Mouse (Mus musculus) thymus, adult 2 months (tissue): Measurements from ENCODE around the gene Rap1gap. TPM values are rescaled to one million over a fixed set of nuclear protein-coding genes. Genes with fewer than 3 reads are reported as not detected.

Experiments used
- DNase-seq: peaks from one replicate; pipeline ENCODE4 v3.0.0; 2021
- H3K27ac ChIP-seq: fragments of 200-500 bp; 2 replicates; pipeline ENCODE4 v1.5.1; 2012; ENCODE audit warnings: low read length, control low read depth; ENCODE audit not compliant: control insufficient read depth, insufficient read depth
- H3K27me3 ChIP-seq: fragments of 200-500 bp; 2 replicates; pipeline ENCODE4 v1.6.1; 2012; ENCODE audit warnings: mild to moderate bottlenecking, low read length, moderate library complexity, mixed read lengths; ENCODE audit not compliant: control insufficient read depth, insufficient read depth
- H3K36me3 ChIP-seq: fragments of 200-500 bp; 2 replicates; pipeline ENCODE4 v1.6.1; 2012; ENCODE audit warnings: mild to moderate bottlenecking, low read length, moderate library complexity; ENCODE audit not compliant: control insufficient read depth, insufficient read depth
- H3K4me1 ChIP-seq: fragments of 200-500 bp; replicated peaks from 2 replicates; pipeline ENCODE4 v1.6.1; 2012; ENCODE audit warnings: low read length; ENCODE audit not compliant: control insufficient read depth, insufficient read depth
- H3K4me3 ChIP-seq: fragments of 200-500 bp; 2 replicates; pipeline ENCODE4 v1.5.1; 2012; ENCODE audit warnings: mild to moderate bottlenecking, low read length, control low read depth, moderate library complexity; ENCODE audit not compliant: control insufficient read depth, insufficient read depth
- CTCF ChIP-seq: fragments of 200-500 bp; IDR thresholded peaks from 2 replicates; pipeline ENCODE4 v1.5.1; 2012; ENCODE audit warnings: mild to moderate bottlenecking, control low read depth, low read length, moderate library complexity, borderline replicate concordance; ENCODE audit not compliant: control insufficient read depth, poor library complexity, insufficient read depth; ENCODE audit errors: extremely low read depth
- POLR2A ChIP-seq: fragments of 200-500 bp; IDR thresholded peaks from 2 replicates; pipeline ENCODE4 v1.6.1; 2012; ENCODE audit warnings: mild to moderate bottlenecking, low read length, control low read depth, moderate library complexity; ENCODE audit not compliant: control insufficient read depth, poor library complexity, insufficient read depth; ENCODE audit errors: extremely low read depth
- WGBS: fragments of 180-500 bp; shearing (Covaris S2); methylation state at CpG from one replicate; pipeline ENCODE4 v1.1.7; 2018; 5-methylcytosine and 5-hydroxymethylcytosine counted together
- polyA plus RNA-seq: library from polyadenylated mRNA; depleted of rRNA; stranded (reverse); fragments of >200 nt; gene quantifications from 2 replicates; pipeline ENCODE4 v1.2.3, GENCODE M21; 2012

The Rap1gap gene
- polyA plus RNA-seq, 1 experiment, result 26.1 TPM

DNA sequence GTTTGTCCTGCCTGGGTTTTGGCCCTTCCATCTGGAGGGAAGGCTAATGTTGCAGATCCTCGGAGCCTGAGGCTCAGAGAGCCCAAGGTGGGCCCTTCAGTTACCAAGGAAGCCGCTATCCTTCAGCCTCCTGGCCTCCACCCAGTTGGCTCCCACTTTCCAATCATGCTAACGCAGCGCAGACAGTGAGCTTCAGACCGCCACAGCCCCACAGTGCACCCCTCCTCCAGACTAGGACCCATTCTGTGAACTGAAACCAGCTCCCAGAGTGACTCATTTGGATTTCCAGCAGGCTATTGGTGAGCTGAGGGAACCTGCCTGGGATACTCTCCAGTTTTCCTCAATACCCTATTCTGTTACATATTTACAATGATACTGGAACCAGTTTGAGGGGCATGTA, 40.9 kb downstream of the Rap1gap start:
- TF ChIP-seq POLR2A, result no peak
- no peak for TF ChIP-seq CTCF
- Histone ChIP-seq H3K4me1 (0 out of 2 replicates have a peak, but pooled peaks cover 5% of the 10 kb centered on the region), H3K36me3 (no peaks in the 10 kb centered on the region), H3K27ac (no peak overlapping the region), H3K27me3 (no peaks in the 10 kb centered on the region), H3K4me3 (no peak overlapping the region)
- 93% methylated on average over 5 of the region's 5 CpGs for WGBS
- DNase-seq, result no peak

DNA sequence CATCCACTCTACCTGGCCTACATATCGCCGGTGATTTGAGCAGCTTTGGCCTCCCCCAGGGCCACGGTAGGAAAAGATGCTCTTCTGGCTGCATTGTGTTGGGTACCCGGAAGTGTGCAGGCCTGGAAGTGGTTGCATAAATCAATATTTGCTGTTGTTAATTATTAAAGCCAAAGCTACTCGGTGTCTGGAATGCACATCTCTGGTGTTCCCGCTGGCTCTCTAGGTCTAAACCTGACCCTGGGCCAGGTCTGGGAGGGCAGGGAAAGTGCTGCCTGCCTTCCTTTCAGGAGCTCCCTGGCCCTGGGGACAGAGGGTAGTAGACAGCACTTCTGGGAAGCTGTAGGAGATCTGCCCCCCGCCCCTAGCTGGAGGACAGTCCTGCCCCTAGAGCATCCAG, 42.0 kb downstream of the Rap1gap start:
- Histone ChIP-seq H3K4me3 (no peak overlapping the region), H3K27me3 (no peaks in the 10 kb centered on the region), H3K4me1 (0 out of 2 replicates have a peak, but pooled peaks cover 5% of the 10 kb centered on the region), H3K36me3 (no peaks in the 10 kb centered on the region), H3K27ac (no peak overlapping the region)
- DNase-seq, result no peak
- 89% methylated on average over 7 of the region's 7 CpGs for WGBS
- no peak for TF ChIP-seq CTCF
- TF ChIP-seq POLR2A, result no peak

GRCm38 (mm10) chr4:137707216-137707990, 42.9 kb downstream of the Rap1gap start:
- Histone ChIP-seq H3K27me3 (no peaks in the 10 kb centered on the region), H3K4me3 (no peak overlapping the region), H3K4me1 (0 out of 2 replicates have a peak, but pooled peaks cover 5% of the 10 kb centered on the region), H3K27ac (no peak overlapping the region), H3K36me3 (no peaks in the 10 kb centered on the region)
- TF ChIP-seq POLR2A, result no peak
- 0 out of 2 replicates have a peak, but pooled peaks have one; percentile 20 for TF ChIP-seq CTCF
- 7% methylated on average over 49 of the region's 52 CpGs for WGBS
- DNase-seq, result peak; percentile 92

- Histone ChIP-seq H3K36me3 (no peaks in the 10 kb centered on the region), H3K4me3 (no peak overlapping the region), H3K4me1 (0 out of 2 replicates have a peak, but pooled peaks cover 5% of the 10 kb centered on the region), H3K27me3 (no peaks in the 10 kb centered on the region), H3K27ac (no peak overlapping the region)
- TF ChIP-seq POLR2A (no peak), CTCF (no peak)
- DNase-seq, result no peak
- WGBS, result 77% methylated on average over 13 of the region's 13 CpGs
Measured at GRCm38 (mm10) chr4:137712963-137713362, 48.4 kb downstream of the Rap1gap start.

GRCm38 (mm10) chr4:137714020-137714624, 49.6 kb downstream of the Rap1gap start:
- H3K4me1 ChIP-seq, result peaks cover 5% of the 10 kb centered on the region; the same call in 1 of the 2 replicates
- no peak overlapping the region for H3K4me3 ChIP-seq
- H3K27me3 ChIP-seq, result no peaks in the 10 kb centered on the region; the same call in 1 of the 2 replicates
- H3K36me3 ChIP-seq, result no peaks in the 10 kb centered on the region
- TF ChIP-seq POLR2A (no peak), CTCF (peak; percentile 35; the same call in 1 of the 2 replicates)
- DNase-seq, result no peak
- WGBS, result 15% methylated on average over 8 of the region's 8 CpGs
- H3K27ac ChIP-seq, result no peak overlapping the region

GRCm38 (mm10) chr4:137717005-137717404, 52.5 kb downstream of the Rap1gap start:
- Histone ChIP-seq H3K4me1 (peaks cover 5% of the 10 kb centered on the region; the same call in 1 of the 2 replicates), H3K27me3 (no peaks in the 10 kb centered on the region; the same call in 1 of the 2 replicates), H3K36me3 (no peaks in the 10 kb centered on the region), H3K27ac (no peak overlapping the region), H3K4me3 (no peak overlapping the region)
- no peak for DNase-seq
- no peak for TF ChIP-seq POLR2A
- TF ChIP-seq CTCF, result no peak
- WGBS, result 89% methylated on average over 7 of the region's 7 CpGs
